Mouse (Mus musculus): ENCODE data around the gene Vash2. TPM values are rescaled to one million over a fixed set of nuclear protein-coding genes. Genes with fewer than 3 reads are reported as not detected.

Vash2 gene
- polyA plus RNA-seq, 1 experiment from 2014 or later = 3.9 TPM

- Histone ChIP-seq H3K4me3 (ENCODE audit: low read depth, low read length) (no peak overlapping the region), H3K36me3 (ENCODE audit: control insufficient read depth, insufficient read depth) (peaks cover 17% of the 10 kb centered on the region; the same call in 1 of the 2 replicates), H3K9ac (ENCODE audit: low read depth, low read length) (no peak overlapping the region), H3K27ac (ENCODE audit: low read depth, low read length) (no peak overlapping the region), H3K4me2 (replicated peaks; ENCODE audit: low read depth) (no peak overlapping the region), H3K27me3 (replicated peaks; ENCODE audit: control insufficient read depth, insufficient read depth, low read length) (no peaks in the 10 kb centered on the region), H3K9me3 (ENCODE audit: control insufficient read depth) (no peaks in the 10 kb centered on the region), H3K4me1 (replicated peaks; ENCODE audit: control insufficient read depth, insufficient read depth, low read length) (peaks cover 10% of the 10 kb centered on the region)
- TF ChIP-seq CTCF (IDR thresholded peaks at IDR 0.05; ENCODE audit: low read depth) = no peak
- WGBS = 88% methylated on average over 7 of the region's 7 CpGs
- no peak for ATAC-seq
Observed at GRCm38 (mm10) chr1:191021016-191021415, 41.9 kb upstream of the Vash2 start.

GRCm38 (mm10) chr1:191020217-191020924 is 41.3 kb upstream of the Vash2 start:
- H3K27ac ChIP-seq (ENCODE audit: low read depth, low read length) = no peak overlapping the region
- peaks cover 17% of the 10 kb centered on the region; the same call in 1 of the 2 replicates for H3K36me3 ChIP-seq (ENCODE audit: control insufficient read depth, insufficient read depth)
- no peak overlapping the region for H3K4me3 ChIP-seq (ENCODE audit: low read depth, low read length)
- H3K27me3 ChIP-seq (replicated peaks; ENCODE audit: control insufficient read depth, insufficient read depth, low read length) = no peaks in the 10 kb centered on the region
- no peak overlapping the region for H3K9ac ChIP-seq (ENCODE audit: low read depth, low read length)
- H3K4me2 ChIP-seq (replicated peaks; ENCODE audit: low read depth) = no peak overlapping the region
- WGBS = 88% methylated on average over 3 of the region's 3 CpGs
- H3K4me1 ChIP-seq (replicated peaks; ENCODE audit: control insufficient read depth, insufficient read depth, low read length) = peaks cover 10% of the 10 kb centered on the region
- TF ChIP-seq CTCF (IDR thresholded peaks at IDR 0.05; ENCODE audit: low read depth) = no peak
- H3K9me3 ChIP-seq (ENCODE audit: control insufficient read depth) = no peaks in the 10 kb centered on the region
- ATAC-seq = no peak

GRCm38 (mm10) chr1:191019803-191020202 is 40.7 kb upstream of the Vash2 start:
- peaks cover 4% of the 10 kb centered on the region; the same call in 1 of the 2 replicates for H3K4me1 ChIP-seq (replicated peaks; ENCODE audit: control insufficient read depth, insufficient read depth, low read length)
- H3K9ac ChIP-seq (ENCODE audit: low read depth, low read length) = no peak overlapping the region
- no peaks in the 10 kb centered on the region for H3K27me3 ChIP-seq (replicated peaks; ENCODE audit: control insufficient read depth, insufficient read depth, low read length)
- WGBS = 95% methylated on average over 5 of the region's 5 CpGs
- ATAC-seq = no peak
- no peak overlapping the region for H3K27ac ChIP-seq (ENCODE audit: low read depth, low read length)
- no peak overlapping the region for H3K4me3 ChIP-seq (ENCODE audit: low read depth, low read length)
- TF ChIP-seq CTCF (IDR thresholded peaks at IDR 0.05; ENCODE audit: low read depth) = no peak
- no peak overlapping the region for H3K4me2 ChIP-seq (replicated peaks; ENCODE audit: low read depth)
- no peaks in the 10 kb centered on the region for H3K9me3 ChIP-seq (ENCODE audit: control insufficient read depth)
- H3K36me3 ChIP-seq (ENCODE audit: control insufficient read depth, insufficient read depth) = peaks cover 17% of the 10 kb centered on the region; the same call in 1 of the 2 replicates

- Histone ChIP-seq H3K27ac (ENCODE audit: low read depth, low read length) (no peak overlapping the region), H3K4me2 (replicated peaks; ENCODE audit: low read depth) (no peak overlapping the region), H3K9me3 (ENCODE audit: control insufficient read depth) (no peaks in the 10 kb centered on the region), H3K9ac (ENCODE audit: low read depth, low read length) (no peak overlapping the region), H3K36me3 (ENCODE audit: control insufficient read depth, insufficient read depth) (peaks cover 38% of the 10 kb centered on the region), H3K27me3 (replicated peaks; ENCODE audit: control insufficient read depth, insufficient read depth, low read length) (no peaks in the 10 kb centered on the region), H3K4me3 (ENCODE audit: low read depth, low read length) (no peak overlapping the region), H3K4me1 (replicated peaks; ENCODE audit: control insufficient read depth, insufficient read depth, low read length) (no peaks in the 10 kb centered on the region)
- WGBS = 95% methylated on average over 3 of the region's 3 CpGs
- TF ChIP-seq CTCF (IDR thresholded peaks at IDR 0.05; ENCODE audit: low read depth) = no peak
- no peak for ATAC-seq
Observed at GRCm38 (mm10) chr1:191014271-191014670, 35.2 kb upstream of the Vash2 start.

GRCm38 (mm10) chr1:191008707-191009106 is 29.6 kb upstream of the Vash2 start:
- ATAC-seq = no peak
- H3K36me3 ChIP-seq (ENCODE audit: control insufficient read depth, insufficient read depth) = peaks cover 66% of the 10 kb centered on the region
- H3K27me3 ChIP-seq (replicated peaks; ENCODE audit: control insufficient read depth, insufficient read depth, low read length) = no peaks in the 10 kb centered on the region
- no peak overlapping the region for H3K4me3 ChIP-seq (ENCODE audit: low read depth, low read length)
- H3K4me2 ChIP-seq (replicated peaks; ENCODE audit: low read depth) = no peak overlapping the region
- no peaks in the 10 kb centered on the region for H3K9me3 ChIP-seq (ENCODE audit: control insufficient read depth)
- H3K27ac ChIP-seq (ENCODE audit: low read depth, low read length) = no peak overlapping the region
- peak; percentile 57 for TF ChIP-seq CTCF (IDR thresholded peaks at IDR 0.05; ENCODE audit: low read depth)
- H3K9ac ChIP-seq (ENCODE audit: low read depth, low read length) = no peak overlapping the region
- 95% methylated on average over 5 of the region's 5 CpGs for WGBS
- H3K4me1 ChIP-seq (replicated peaks; ENCODE audit: control insufficient read depth, insufficient read depth, low read length) = no peaks in the 10 kb centered on the region

- H3K4me3 ChIP-seq (ENCODE audit: low read depth, low read length) = no peak overlapping the region
- 62% methylated on average over 6 of the region's 6 CpGs for WGBS
Observed at GRCm38 (mm10) chr1:191002201-191002600, 23.1 kb upstream of the Vash2 start.

More at GRCm38 (mm10) chr1:191002201-191002600, 23.1 kb upstream of the Vash2 start:
- ATAC-seq = no peak
- H3K9me3 ChIP-seq (ENCODE audit: control insufficient read depth) = 0 out of 2 replicates have a peak, but pooled peaks cover 7% of the 10 kb centered on the region
- H3K27me3 ChIP-seq (replicated peaks; ENCODE audit: control insufficient read depth, insufficient read depth, low read length) = no peaks in the 10 kb centered on the region
- no peak overlapping the region for H3K27ac ChIP-seq (ENCODE audit: low read depth, low read length)
- no peak overlapping the region for H3K4me2 ChIP-seq (replicated peaks; ENCODE audit: low read depth)
- peak; percentile 67 for TF ChIP-seq CTCF (IDR thresholded peaks at IDR 0.05; ENCODE audit: low read depth)
- H3K36me3 ChIP-seq (ENCODE audit: control insufficient read depth, insufficient read depth) = peaks cover 12% of the 10 kb centered on the region
- H3K9ac ChIP-seq (ENCODE audit: low read depth, low read length) = no peak overlapping the region
- no peaks in the 10 kb centered on the region for H3K4me1 ChIP-seq (replicated peaks; ENCODE audit: control insufficient read depth, insufficient read depth, low read length)
